Mouse (Mus musculus): ENCODE results near the gene Lipo3.
A peak's percentile ranks its signal among the peaks of the same experiment; 100 is the strongest.
"Not testable (repeated sequence)": the region's sequence is repeated elsewhere in the genome, so short reads cannot be mapped to it uniquely, and the experiment has no call there.

Gene Lipo3

GRCm38 (mm10) chr19:33761287-33762086 is at the start of gene Lipo3:
Lipo3 (minus strand) TSS chr19:33761951.
- peak; percentile 20 for DNase-seq

DNA sequence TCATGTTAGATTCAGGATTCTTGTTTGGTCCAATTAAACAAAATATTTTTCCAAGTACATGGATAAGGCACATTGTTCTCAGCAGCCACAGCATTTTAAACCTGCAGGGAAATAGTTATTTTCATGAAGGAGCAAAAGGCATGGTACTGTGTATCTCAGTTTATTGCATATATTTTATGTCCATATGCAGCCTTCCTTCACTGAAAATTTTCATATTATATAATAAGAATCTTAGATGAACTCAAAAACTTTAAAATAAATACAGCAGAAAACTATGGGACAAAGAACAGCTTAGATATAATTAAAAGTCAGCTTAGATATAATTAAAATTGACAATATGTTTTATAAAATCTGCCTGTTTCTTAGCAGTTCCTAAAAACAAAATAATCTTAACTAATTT is 25.6 kb upstream of the Lipo3 start, which contains the start of gene Lipo1:
Gene Lipo1 (minus strand): TSS at position 101 of the 400 bp plus-strand sequence.
- not testable (repeated sequence) for DNase-seq

GRCm38 (mm10) chr19:33786576-33787277 is 25.0 kb upstream of the Lipo3 start:
- no peak for DNase-seq

GRCm38 (mm10) chr19:33751259-33751658 is 10.5 kb downstream of the Lipo3 start, which contains the start of gene Lipo2:
Lipo2 (minus strand) TSS chr19:33751359.
- DNase-seq = not testable (repeated sequence)

DNA sequence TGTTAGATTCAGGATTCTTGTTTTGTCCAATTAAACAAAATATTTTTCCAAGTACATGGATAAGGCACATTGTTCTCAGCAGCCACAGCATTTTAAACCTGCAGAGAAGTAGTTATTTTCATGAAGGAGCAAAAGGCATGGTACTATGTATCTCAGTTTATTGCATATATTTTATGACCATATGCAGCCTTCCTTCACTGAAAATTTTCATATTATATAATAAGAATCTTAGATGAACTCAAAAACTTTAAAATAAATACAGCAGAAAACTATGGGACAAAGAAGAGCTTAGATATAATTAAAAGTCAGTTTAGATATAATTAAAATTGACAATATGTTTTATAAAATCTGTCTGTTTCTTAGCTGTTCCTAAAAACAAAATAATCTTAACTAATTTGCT is 136.6 kb downstream of the Lipo3 start, which contains the start of gene Gm8978:
Gene Gm8978 (minus strand): TSS at position 101 of the 400 bp plus-strand sequence.
- not testable (repeated sequence) for DNase-seq

DNA sequence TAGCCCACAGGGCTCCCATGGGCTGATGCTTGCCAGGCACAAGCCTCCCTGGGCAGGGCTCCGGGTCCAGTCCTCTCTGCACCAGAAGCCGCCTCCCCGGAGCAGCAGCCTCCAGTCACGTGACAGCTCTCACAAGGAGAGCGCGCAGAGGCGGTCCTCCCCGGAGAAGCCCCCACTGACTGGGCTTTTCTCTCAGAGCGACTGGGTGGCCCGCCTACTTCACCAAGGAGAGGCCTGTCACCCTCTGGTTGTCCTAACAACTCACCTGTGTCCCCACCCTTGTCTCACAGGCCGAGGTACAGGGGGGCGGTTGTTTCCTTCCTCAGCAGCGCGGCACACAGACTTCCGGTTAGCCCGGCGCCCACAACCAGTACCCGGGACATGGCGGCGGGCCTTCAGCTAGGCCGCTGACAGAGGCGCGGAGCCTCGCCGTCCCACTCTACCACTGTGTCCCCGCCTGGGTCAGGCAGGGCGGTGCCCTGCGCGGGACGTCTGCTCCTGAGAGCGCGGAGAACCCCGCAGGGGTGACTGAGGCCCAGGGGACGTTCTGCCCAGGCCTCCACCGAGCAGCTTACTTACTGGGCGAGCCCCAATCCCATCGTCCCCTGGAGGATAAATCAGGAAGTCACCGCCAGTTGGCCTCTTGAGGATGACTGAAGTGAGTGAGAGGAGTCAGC is 172.0 kb downstream of the Lipo3 start:
- peak; percentile 73 for DNase-seq

GRCm38 (mm10) chr19:33568551-33568950 is 193.2 kb downstream of the Lipo3 start:
- not testable (repeated sequence) for DNase-seq

- DNase-seq = no peak
Measured at GRCm38 (mm10) chr19:33517680-33518079, 244.1 kb downstream of the Lipo3 start, which contains the start of gene Lipo4. Lipo4 (minus strand) TSS chr19:33517780.

Measured in cerebellum, adult 9-10 months (tissue).